ENCODE assay signal across 8 mouse cellular contexts in the genomic region with DNA sequence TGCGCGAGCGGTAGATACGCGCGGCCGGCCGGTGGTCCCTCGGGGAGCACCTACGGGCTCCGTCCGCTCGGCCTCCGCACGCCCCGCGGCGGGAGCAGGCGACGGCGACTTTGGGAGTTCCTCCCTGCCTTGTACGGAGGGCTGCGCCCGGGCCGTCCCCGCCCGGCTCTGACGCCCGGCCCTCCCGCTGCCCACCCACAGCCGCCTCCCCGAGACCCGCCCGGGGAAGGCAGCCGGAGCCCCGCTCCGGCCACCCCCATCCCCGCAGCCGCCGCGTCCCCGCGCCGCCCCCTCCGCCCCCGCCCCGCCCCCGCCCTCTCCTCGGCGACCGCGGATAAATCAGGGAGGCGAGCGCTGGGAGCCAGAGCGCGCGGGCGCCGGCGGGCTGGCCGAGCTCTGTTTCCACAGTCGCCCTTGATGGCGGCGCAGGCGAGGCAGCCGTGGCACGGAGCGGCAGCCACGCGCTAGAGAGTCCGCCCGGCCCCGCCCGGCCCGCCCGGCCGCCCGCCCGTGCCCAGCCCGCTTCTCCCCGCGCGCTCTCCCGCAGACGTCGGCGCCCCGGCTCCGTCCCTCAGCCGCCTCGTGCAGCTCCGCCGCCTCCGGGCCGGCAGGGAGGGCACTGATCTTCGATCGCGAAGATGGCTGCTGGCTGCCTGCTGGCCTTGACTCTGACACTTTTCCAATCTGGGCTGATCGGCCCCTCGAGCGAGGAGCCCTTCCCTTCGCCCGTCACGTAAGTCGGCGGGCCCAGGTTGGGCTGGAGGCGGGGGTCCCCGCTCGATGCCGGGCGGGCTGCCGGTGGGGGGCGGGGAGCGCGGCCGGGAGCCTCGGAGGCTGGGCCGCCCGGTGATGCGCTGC. TPM values are rescaled to one million over a fixed set of nuclear protein-coding genes. Genes with fewer than 3 reads are reported as not detected.
DNase-seq lines count a peak whose midpoint lies in the region; ATAC-seq lines count a peak whose summit lies in the region.

Cacna2d1 (plus strand) TSS at position 316 of the 858 bp plus-strand sequence.

- H3K36me3 ChIP-seq in lung, embryonic 16.5 days (ENCODE audit: control insufficient read depth, insufficient read depth, low read length), result no peaks in the 10 kb centered on the region

- H3K9me3 ChIP-seq in lung, embryonic 16.5 days (ENCODE audit: control insufficient read depth, low read length), result no peaks in the 10 kb centered on the region

- H3K4me3 ChIP-seq in lung, embryonic 16.5 days (ENCODE audit: low read length), result peak within 1 kb of the TSS; percentile 75

- H3K4me2 ChIP-seq in lung, embryonic 16.5 days (ENCODE audit: low read depth, low read length), result peak within 1 kb of the TSS; percentile 92

- WGBS in lung, embryonic 16.5 days, result under 1% methylated on average over 83 of the region's 120 CpGs

- H3K27me3 ChIP-seq in lung, embryonic 16.5 days (ENCODE audit: control insufficient read depth, insufficient read depth, low read depth, low read length), result peaks cover 7% of the 10 kb centered on the region

- ATAC-seq in hematopoietic stem cell, adult 5-6 weeks (replicated peaks in 1 of 2; ENCODE audit: insufficient read depth in 1 of 2, low FRiP score in 2 of 2, low TSS enrichment in 1 of 2, low read depth in 1 of 2, poor library complexity in 2 of 2, severe bottlenecking in 2 of 2), result peak; percentile 27 to 43; a peak in 1 of 4 replicates
- peak; percentile 94 for ATAC-seq in lung, embryonic 16.5 days (ENCODE audit: low read depth)
- no peak for ATAC-seq in activated CD4-positive, CD25-positive, alpha-beta regulatory T cell, adult 4 months

- DNase-seq in adipocyte (ENCODE audit: low spot score), result peak; percentile 51
- DNase-seq in cerebellum, postnatal 10 days, result peak; percentile 83 to 84
- DNase-seq in frontal cortex, postnatal 14 days (ENCODE audit: low spot score in 2 of 2), result peak; percentile 10 to 31
- DNase-seq in layer of hippocampus, postnatal 25 days (ENCODE audit: extremely low spot score in 1 of 2, low spot score in 1 of 2), result peak; percentile 34 to 67
- peak; percentile 80 for DNase-seq in retina, postnatal 1 day

- peak within 1 kb of the TSS; percentile 82 for H3K9ac ChIP-seq in lung, embryonic 16.5 days (ENCODE audit: low read length)

- peak within 1 kb of the TSS; percentile 73 for H3K27ac ChIP-seq in lung, embryonic 16.5 days (ENCODE audit: low read length)

- no peaks in the 10 kb centered on the region for H3K4me1 ChIP-seq in lung, embryonic 16.5 days (replicated peaks; ENCODE audit: control insufficient read depth, insufficient read depth, low read length)

RNA-seq across cellular contexts. Expression of gene Cacna2d1, which starts in this region (rescaled TPM):
- 0.10 TPM in 1 of 2 replicates, not detected in the other for total RNA-seq in hematopoietic stem cell, adult 5-6 weeks (2017)
- total RNA-seq in layer of hippocampus, postnatal 25 days (2021), result 100 to 1,000 TPM; 137 to 156 TPM
- 9.6 and 10.6 TPM in 2 replicates for polyA plus RNA-seq in lung, embryonic 16.5 days (2015; fragmentation: Nextera tagmentation; extraction: Ambion mirVana)
- polyA plus RNA-seq in activated CD4-positive, CD25-positive, alpha-beta regulatory T cell, adult 4 months (2017; shearing (Covaris generic)), result under 1 TPM in 1 of 2 experiments, not detected in 1; 0.25 TPM

Comparison
In these comparisons a context has a peak if more than half of its experiments do, and no peak if none do; other contexts are left out.
1. RNA of gene Cacna2d1 (total RNA-seq): 137 to 156 TPM in layer of hippocampus, postnatal 25 days; 0.10 TPM in hematopoietic stem cell, adult 5-6 weeks; every median in the first group is over 100 times any median in the second.
2. Peak in ATAC-seq in hematopoietic stem cell, adult 5-6 weeks; RNA of the gene not detected or under 1 TPM.
3. DNase-seq: peak in every context shown above with its lines; median percentile 84 in cerebellum, postnatal 10 days; 80 in retina, postnatal 1 day; 51 in adipocyte; 50 in layer of hippocampus, postnatal 25 days; 20 in frontal cortex, postnatal 14 days.